Mouse (Mus musculus) G1E (cell line): ENCODE results near the gene Tmem233. TPM values are rescaled to one million over a fixed set of nuclear protein-coding genes. Genes with fewer than 3 reads are reported as not detected.

Experiments
- ATAC-seq: 2 replicates; pipeline ENCODE4 v1.8.0; 2016; ENCODE audit warnings: mild to moderate bottlenecking; ENCODE audit not compliant: insufficient number of reproducible peaks, poor library complexity, low FRiP score, severe bottlenecking; ENCODE audit errors: extremely low read depth
- DNase-seq: peaks from one replicate; pipeline ENCODE4 v3.0.0; 2012; ENCODE audit warnings: low spot score
- H3K27me3 ChIP-seq: 2 replicates; pipeline ENCODE4 v1.6.1; 2012; ENCODE audit warnings: mild to moderate bottlenecking, low read length, inconsistent platforms; ENCODE audit not compliant: insufficient read depth
- H3K36me3 ChIP-seq: replicated peaks from 2 replicates; pipeline ENCODE3; 2012; ENCODE audit warnings: mild to moderate bottlenecking, inconsistent platforms
- H3K4me1 ChIP-seq: 2 replicates; pipeline ENCODE4 v1.6.1; 2012; ENCODE audit warnings: low read depth, low read length, inconsistent platforms, mixed read lengths; ENCODE audit not compliant: insufficient read depth
- H3K4me3 ChIP-seq: 2 replicates; pipeline ENCODE4 v1.5.1; 2012; ENCODE audit warnings: low read depth, mild to moderate bottlenecking, inconsistent platforms, low read length, moderate library complexity, mixed read lengths
- H3K9me3 ChIP-seq: replicated peaks from 2 replicates; pipeline ENCODE4 v1.6.1; 2012; ENCODE audit warnings: inconsistent platforms
- CTCF ChIP-seq: IDR thresholded peaks from 2 replicates; pipeline ENCODE4 v1.5.1; 2012; ENCODE audit warnings: low read depth, low read length, inconsistent platforms, mixed read lengths
- GATA1 ChIP-seq: IDR thresholded peaks from 2 replicates; pipeline ENCODE4 v1.6.1; 2012; ENCODE audit warnings: borderline replicate concordance, low read length, inconsistent platforms, mixed read lengths
- GATA2 ChIP-seq: IDR thresholded peaks from 2 replicates; pipeline ENCODE4 v1.6.1; 2012; ENCODE audit warnings: low read depth, low read length, inconsistent platforms, borderline replicate concordance
- POLR2AphosphoS5 ChIP-seq: IDR thresholded peaks from 2 replicates; pipeline ENCODE4 v1.6.1; 2012; ENCODE audit warnings: low read depth, low read length, inconsistent platforms; ENCODE audit not compliant: insufficient replicate concordance
- TAL1 ChIP-seq: conservative IDR thresholded peaks from 2 replicates; pipeline ENCODE4 v1.6.1; 2012; ENCODE audit warnings: low read depth, low read length, inconsistent platforms, mixed read lengths
- polyA plus RNA-seq: library from polyadenylated mRNA; stranded (reverse); fragments of >175 nt; gene quantifications from 2 replicates; pipeline ENCODE4 v1.2.3, GENCODE M21; 2012
- total RNA-seq, 2 experiments: library from RNA; stranded (forward) in 1 of 2; stranded (reverse) in 1 of 2; fragments of 200-1000 nt in 1 of 2; fragments of >200 nt in 1 of 2; fragmentation: Nextera tagmentation in 1 of 2; gene quantifications; 2 replicates each; pipeline ENCODE4 v1.2.3; 2014 to 2017

Gene Tmem233
- total and polyA plus RNA-seq, 3 experiments: 0.16 TPM; not detected in 2

DNA sequence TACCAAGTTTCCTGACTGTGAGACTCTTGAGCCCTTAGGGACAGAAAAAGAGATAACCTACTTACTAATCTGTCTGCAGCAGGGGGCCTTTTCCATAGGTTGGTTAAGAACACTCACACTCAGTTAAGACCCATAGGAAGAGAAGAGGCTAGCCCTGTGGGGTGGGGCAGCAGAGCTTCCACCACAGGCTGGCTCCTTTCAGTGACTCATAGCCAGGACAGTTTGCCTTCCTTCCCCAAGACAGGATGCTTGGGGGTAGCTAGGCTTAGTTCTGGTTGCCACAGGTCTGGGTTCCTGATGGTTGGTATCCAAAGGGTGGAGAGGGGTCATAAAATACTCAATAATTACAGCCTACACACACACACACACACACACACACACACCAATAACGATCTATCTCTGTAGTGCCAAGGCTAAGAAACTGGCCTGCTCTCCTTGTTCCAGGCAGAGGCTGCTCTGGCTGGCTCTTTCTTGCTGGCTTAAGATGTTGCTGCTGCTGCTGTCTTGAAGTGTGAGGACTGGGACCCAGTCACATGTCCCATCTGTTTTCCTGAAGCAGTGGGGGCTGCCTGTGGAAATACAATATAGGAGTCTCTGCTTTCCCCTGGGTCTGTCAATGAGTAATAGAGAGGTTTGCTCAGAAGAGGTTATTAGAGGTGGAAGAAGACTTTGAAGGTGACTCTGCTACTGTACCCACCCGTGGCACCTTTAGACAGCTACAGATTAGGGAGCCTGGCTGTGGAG is 73.0 kb downstream of the Tmem233 start:
- no peak overlapping the region for H3K4me3 ChIP-seq
- no peaks in the 10 kb centered on the region for H3K27me3 ChIP-seq
- peaks cover 74% of the 10 kb centered on the region for H3K36me3 ChIP-seq
- ATAC-seq (no peak), DNase-seq (no peak)
- H3K4me1 ChIP-seq: peaks cover 49% of the 10 kb centered on the region
- no peaks in the 10 kb centered on the region for H3K9me3 ChIP-seq
- TF ChIP-seq POLR2AphosphoS5 (no peak), GATA1 (no peak), TAL1 (no peak), GATA2 (no peak), CTCF (no peak)

DNA sequence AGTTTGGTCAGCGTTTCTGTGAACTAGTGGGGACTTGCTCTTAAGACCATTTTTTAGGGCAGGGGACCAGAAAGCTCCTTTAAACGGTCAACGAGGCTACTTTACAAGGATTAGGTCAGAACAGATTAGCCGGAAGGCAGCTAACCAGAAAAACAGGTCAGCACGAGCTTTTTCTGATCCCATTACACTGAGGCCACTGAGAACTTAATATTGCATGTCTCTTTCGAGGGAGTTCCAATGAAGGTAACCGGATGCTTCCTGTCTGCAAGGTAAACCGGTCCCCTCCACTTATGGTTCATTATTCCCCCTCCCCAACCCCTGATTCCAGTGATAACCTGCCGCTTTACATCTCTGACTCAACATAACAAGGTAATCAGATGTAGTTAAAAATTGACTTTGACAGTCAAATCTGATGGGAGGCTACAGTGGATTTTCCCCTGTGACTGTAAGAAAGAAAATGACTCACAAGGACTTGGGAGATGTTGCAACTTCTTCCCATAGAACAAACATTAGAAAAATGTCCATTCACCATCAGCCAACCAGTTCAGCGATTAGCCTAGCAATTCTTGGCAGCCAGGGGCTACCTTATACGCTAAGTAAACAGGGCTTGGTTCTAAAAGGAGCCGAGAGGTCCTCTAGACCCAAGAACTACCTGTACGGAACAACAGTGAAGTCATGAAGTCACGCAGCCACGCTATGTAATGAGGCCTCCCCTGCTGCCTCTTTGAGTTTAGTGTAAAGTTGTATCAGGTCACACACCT is 73.8 kb downstream of the Tmem233 start:
- H3K27me3 ChIP-seq: no peaks in the 10 kb centered on the region
- H3K4me1 ChIP-seq: peaks cover 41% of the 10 kb centered on the region
- DNase-seq (no peak), ATAC-seq (no peak)
- TF ChIP-seq GATA2: no peak
- no peak for TF ChIP-seq CTCF
- TF ChIP-seq POLR2AphosphoS5: no peak
- TF ChIP-seq GATA1: no peak
- TF ChIP-seq TAL1: no peak
- H3K9me3 ChIP-seq: no peaks in the 10 kb centered on the region
- H3K36me3 ChIP-seq: peaks cover 74% of the 10 kb centered on the region
- H3K4me3 ChIP-seq: no peak overlapping the region

DNA sequence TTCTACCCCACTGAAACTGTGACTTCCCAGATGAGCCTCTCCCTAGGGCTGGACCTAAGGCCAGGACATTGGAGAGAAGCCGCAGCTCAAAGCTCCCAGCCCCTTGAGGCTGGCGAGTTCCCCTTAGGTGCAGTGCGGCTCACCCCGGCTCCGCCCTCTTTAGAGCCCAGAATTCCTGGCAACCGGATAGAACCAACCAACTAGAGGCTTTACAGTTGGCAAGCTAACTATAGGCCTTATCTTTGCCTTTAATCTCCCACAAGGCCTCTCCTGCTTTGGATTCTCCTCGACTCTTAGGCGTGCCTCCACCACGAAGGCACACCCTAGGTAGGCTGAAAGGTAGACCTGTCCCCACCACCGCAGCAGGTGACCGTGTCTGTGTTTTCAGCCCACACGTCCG is 75.3 kb downstream of the Tmem233 start:
- no peak for ATAC-seq
- TF ChIP-seq TAL1 (no peak), GATA2 (no peak), GATA1 (no peak), POLR2AphosphoS5 (no peak), CTCF (no peak)
- no peak overlapping the region for H3K4me3 ChIP-seq
- no peak for DNase-seq
- peaks cover 74% of the 10 kb centered on the region for H3K36me3 ChIP-seq
- H3K27me3 ChIP-seq: no peaks in the 10 kb centered on the region
- peaks cover 27% of the 10 kb centered on the region for H3K4me1 ChIP-seq
- no peaks in the 10 kb centered on the region for H3K9me3 ChIP-seq

DNA sequence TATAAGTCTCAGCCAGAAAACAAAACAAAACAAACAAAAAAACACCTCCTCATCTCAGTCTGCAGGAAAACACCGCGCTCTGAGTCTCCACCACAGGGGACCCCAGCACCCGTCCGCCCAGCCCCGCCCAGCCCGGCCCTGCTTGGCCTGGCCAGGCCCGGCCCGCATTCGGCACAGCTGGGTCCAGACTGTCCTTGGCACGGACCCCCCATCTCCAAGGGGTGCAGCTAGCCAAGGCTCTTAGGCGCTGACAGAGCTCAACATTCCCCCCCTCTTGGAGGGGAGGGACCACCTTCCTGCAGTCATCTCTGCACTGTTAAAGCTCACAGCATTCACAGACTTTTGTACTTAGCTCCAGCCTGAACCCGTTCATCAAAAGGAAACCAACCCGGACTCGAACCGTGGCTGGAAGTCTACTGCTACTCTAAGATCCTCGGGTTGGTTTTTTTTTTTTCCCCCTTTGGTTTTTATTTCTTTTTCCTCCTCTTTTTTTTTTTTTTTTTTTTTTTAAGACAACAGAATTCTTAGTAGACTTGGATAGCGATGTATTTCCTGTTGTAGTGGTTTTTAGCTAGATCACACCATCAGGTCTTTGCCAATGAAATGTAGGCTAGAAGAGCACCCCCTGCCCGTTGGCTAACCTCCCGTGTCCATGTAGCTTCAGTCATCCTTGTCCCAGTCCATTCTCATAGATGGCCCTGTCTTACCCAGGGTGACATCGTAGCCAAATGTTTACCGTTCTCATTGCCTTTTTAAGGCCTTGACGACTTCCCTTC is 76.5 kb downstream of the Tmem233 start:
- Histone ChIP-seq H3K9me3 (no peaks in the 10 kb centered on the region), H3K27me3 (no peaks in the 10 kb centered on the region), H3K4me3 (no peak overlapping the region), H3K36me3 (peaks cover 75% of the 10 kb centered on the region), H3K4me1 (peaks cover 27% of the 10 kb centered on the region)
- ATAC-seq (no peak; the same call in 1 of the 2 replicates), DNase-seq (peak; percentile 63)
- TF ChIP-seq CTCF (peak; percentile 34; the same call in 1 of the 2 replicates), GATA1 (no peak)

DNA sequence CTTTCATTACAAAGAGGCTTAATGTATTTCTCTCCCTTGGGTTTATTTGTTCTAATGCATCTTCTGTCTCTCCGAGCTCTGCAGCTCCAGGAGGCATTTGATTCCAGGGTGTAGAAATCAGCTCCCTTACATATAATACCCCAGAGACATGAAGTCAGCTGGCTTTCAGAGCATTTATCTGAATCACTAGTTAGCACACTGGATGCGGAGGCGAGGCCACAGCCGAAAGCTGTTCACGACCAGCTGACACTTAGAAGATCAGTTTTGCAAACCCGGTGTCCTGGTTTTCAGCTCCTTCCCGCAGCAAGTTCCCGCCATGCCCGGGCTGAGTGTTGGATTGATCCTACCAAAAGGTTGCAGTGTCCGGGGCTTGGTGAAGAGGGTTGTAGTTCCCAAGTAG is 78.8 kb downstream of the Tmem233 start:
- DNase-seq: no peak
- H3K4me1 ChIP-seq: peaks cover 25% of the 10 kb centered on the region
- H3K4me3 ChIP-seq: no peak overlapping the region
- no peak for ATAC-seq
- TF ChIP-seq CTCF (no peak), GATA1 (no peak), GATA2 (no peak), POLR2AphosphoS5 (no peak), TAL1 (no peak)
- H3K9me3 ChIP-seq: no peaks in the 10 kb centered on the region
- no peaks in the 10 kb centered on the region for H3K27me3 ChIP-seq
- H3K36me3 ChIP-seq: peaks cover 88% of the 10 kb centered on the region

DNA sequence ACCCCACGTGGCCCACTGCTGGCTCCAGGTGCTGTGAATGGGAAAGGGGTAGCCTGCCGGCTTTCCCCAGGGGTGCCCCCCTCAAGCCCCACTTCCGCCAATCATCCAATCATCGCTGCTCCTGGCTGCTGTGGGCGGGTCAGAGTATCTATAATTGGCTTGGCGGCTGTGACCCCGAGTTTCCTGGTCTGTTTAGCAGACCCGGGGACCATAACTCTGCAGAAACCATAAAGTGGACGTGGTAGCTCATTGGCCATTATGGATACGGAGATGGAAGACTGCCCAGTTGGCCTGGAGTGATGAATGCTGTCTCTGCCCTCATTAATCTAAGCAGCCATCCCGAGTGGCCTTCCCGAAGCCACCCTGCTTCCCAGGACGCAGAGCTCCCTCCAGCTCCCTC is 79.2 kb downstream of the Tmem233 start:
- no peak for ATAC-seq
- no peak for TF ChIP-seq POLR2AphosphoS5
- TF ChIP-seq TAL1: no peak
- TF ChIP-seq GATA2: no peak
- Histone ChIP-seq H3K4me3 (no peak overlapping the region), H3K9me3 (no peaks in the 10 kb centered on the region), H3K27me3 (no peaks in the 10 kb centered on the region), H3K36me3 (peaks cover 88% of the 10 kb centered on the region), H3K4me1 (peaks cover 25% of the 10 kb centered on the region)
- DNase-seq: no peak
